Mouse (Mus musculus): ENCODE results near the gene Esf1.

- TF ChIP-seq POLR2A (IDR thresholded peaks at IDR 0.05; ENCODE audit: control insufficient read depth, low read depth, low read length), result no peak
- TF ChIP-seq CTCF (IDR thresholded peaks at IDR 0.05; ENCODE audit: control insufficient read depth, insufficient read depth, insufficient replicate concordance, low read depth, low read length), result no peak
Observed at GRCm38 (mm10) chr2:140097131-140097591, 73.2 kb downstream of the Esf1 start.
